Mouse (Mus musculus) cerebellum, adult 2 months (tissue): Measurements from ENCODE around the gene Ube2n.

Experiments used
- CTCF ChIP-seq: fragments of 200-500 bp; IDR thresholded peaks from 2 replicates; pipeline ENCODE4 v1.5.1; 2011; ENCODE audit warnings: low read depth, mild to moderate bottlenecking, control low read depth, low read length, moderate library complexity, borderline replicate concordance; ENCODE audit not compliant: insufficient read depth
- POLR2A ChIP-seq: fragments of 200-500 bp; IDR thresholded peaks from 2 replicates; pipeline ENCODE4 v1.6.1; 2011; ENCODE audit warnings: low read length, control low read depth, borderline replicate concordance; ENCODE audit not compliant: insufficient read depth

DNA sequence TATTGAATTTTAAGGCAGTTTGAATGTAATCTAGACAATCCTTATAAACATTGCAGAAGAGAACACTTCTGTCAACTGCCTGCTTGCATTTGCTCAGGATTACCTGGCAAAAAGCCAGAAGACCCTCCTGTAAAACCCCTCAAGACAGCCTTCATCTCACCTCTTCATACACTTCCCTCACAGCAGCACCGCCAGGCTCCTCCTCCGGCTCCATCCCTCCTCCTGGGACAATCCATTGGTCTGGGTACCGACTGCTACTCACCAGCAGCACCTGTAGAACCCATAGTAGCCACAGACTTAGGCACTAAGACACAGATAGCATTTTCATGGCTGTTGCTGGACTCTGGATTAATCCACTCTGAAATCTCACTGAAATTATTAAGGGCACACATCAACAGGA lies 37.4 kb downstream of the Ube2n start:
- TF ChIP-seq POLR2A (no peak), CTCF (no peak)
